Mouse (Mus musculus): ENCODE measurements around the gene Phc2.
"Not testable (repeated sequence)": the region's sequence is repeated elsewhere in the genome, so short reads cannot be mapped to it uniquely, and the experiment has no call there.

Gene Phc2

DNA sequence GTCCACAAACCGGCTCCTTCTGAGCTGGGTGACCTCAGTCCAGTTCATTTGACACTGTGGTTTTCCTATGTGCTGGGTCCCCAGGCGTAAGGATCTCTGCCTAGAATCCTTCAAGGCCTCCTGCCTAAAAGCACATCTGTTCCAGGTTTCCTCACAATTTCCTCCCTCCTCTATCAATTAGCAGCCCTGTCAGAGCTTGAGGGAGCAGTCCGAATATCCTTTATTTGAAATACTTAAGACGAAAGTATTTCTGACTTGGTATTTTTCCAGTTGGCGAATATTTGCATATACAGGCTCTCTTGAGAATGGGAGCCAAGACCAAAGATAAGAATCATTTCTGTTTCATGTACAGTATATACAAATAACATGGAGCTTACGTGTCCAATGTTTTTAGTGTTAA is 8.6 kb upstream of the Phc2 start:
- no peak for DNase-seq (ENCODE audit: low spot score in 2 of 2)

DNA sequence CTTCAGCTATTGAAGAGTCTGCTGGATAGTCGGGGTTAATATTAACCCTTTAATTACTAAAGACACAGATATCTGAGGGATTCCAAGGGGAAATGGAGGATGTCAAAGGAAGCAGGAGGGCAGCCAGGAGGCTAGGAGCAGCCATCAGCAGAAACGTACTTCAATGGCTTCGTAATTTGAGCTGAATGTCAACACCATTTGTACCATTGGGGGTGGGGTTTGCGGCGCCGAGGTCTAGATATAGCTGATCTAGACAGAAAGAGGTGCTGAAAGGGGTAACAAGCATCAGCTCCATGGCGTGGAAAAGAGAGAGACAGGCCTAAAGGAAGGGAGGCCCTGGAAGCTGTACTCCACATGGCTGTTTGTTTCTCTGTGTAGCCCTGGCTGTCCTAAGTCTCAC is 7.7 kb upstream of the Phc2 start:
- no peak for DNase-seq (ENCODE audit: low spot score in 2 of 2)

DNA sequence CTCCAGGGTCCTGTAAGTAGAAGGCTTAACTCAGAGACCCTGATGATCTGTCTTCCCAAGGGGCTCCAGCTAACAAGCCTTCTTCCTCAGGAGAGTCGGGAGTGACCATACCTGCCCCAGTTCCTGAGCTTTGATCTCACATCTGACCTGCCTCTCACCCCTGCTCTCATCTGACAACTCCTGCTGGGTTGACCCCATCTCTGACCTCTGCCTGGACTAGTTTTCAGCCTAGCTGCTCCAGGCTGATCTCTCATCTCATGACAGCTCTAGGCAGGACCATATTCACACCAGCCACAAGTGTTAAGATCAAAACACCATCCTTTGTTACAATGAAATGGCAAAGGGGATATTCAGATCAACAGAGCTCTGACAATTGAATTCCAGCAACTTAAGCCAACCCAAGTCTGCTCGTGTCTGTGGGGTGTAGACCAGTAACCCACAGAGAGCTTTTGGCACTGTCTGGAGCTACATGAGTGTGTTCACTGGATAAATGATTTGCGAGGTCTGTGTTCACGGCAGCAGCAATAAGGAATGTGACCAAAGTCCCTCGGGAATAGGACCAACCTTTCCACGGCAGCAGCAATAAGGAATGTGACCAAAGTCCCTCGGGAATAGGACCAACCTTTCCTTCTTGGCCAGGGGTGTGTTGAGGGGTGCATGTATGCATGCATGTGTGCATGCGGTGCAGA is 5.8 kb upstream of the Phc2 start:
- DNase-seq (ENCODE audit: low spot score in 2 of 2): no peak

DNA sequence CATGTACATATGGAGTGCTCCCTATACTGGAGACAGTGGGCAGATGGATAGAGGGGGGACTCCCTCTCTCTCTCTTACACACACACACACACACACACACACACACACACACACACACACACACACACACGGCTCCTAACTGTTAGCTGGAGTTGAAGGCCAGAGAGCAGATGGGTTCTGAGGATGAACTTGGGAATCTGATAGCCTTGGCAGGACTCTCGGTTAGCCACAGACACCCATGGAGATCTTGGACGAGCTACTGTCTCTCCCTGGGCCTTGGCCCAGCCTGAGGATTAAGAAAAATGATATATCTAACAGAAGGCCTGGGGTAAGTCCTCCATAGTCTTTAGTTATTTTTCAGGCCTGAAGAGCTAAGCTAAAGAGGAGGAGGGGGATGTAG is 3.0 kb upstream of the Phc2 start:
- no peak for DNase-seq (ENCODE audit: low spot score in 2 of 2)

DNA sequence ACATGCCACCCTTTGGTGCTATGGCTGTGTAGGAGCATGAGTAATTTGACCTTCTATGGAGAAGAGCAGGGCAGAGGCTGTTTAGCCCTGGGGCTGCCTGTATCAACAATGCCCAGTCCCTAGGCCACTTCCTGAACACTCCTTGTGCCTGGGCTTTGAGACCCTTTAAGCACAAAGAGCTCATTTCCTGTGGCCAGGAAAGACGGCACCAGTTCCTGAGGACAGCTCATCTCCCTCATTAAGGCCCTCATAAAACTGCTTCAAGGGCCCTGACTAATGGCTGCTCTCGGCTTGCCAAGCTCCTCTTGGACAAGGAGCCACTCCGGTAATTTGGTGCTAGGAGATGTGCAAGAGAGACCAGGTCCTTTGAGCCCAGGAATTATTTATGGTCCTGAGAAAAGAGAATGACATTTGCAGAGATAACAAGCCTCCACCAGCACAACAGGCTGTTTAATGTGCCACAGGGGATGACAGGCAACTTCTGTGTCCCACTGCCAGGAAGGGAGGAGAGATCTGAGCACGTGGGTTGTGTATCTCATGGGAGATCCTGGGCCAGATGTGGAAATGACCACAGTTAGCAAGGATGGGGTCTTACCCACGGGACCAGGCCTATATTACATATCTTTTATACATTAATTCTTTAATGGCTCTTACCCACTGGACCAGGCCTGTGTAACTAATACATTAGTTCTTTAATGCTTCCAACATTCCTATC is 1.8 kb upstream of the Phc2 start:
- no peak for DNase-seq (ENCODE audit: low spot score in 2 of 2)

DNA sequence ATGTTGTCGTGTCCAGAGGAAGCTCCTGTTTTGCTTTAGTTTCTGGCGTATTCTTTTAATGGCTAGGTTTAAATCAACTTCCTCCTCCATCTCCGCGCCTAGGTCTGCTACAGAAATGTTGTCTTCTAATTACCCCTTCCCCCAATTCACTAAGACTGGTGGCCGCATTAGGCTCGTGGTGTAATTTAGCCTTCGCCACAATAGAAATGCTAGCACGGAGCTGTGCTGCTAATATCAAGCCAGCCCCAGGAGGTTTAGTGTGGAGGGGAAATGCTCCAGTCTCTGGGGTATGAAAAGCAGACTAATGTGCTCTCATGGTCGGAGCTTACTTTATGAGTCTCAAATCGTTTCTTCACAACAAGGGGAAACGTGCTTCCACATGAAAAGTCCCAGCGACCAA is 944 bp downstream of the Phc2 start:
- no peak for DNase-seq (ENCODE audit: low spot score in 2 of 2)

DNA sequence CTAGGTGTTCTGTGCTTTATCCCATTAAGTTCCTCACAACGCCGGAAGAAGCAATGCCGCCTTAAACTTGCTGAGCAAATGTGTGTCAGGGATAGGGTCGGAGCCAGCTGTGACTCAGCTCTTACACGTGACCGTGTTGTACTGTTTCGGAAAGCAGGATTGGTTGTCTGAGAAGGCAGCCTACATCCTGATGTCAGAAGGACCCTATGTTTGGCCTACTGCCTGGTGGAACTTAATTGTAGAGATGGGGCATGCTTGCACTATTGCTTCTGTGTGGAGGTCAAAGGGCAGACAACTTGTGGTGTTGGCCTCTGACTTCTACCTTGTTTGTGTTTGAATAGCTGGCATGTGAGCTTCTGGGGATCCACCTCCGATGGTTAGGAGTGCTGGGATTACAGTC is 5.7 kb downstream of the Phc2 start:
- DNase-seq (ENCODE audit: low spot score in 2 of 2): no peak

DNA sequence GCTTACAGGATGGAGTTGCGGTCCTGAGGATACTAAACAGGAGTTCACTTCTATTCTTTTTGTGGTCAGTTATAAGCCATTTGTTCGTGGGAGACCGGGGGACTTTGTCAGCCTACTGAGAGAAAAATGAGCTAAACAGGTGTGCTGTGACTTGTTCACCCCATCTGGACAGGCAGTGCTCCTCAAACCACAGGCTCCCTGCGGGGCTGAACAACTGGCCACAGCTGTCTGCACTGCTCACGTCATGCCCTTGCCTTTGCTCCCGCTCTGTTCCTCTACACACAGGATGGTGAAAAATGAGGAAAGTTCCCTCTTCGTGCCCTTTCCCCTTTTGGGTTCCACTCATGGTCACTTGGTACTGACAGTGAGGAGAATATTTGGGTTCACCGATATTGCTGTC is 6.6 kb downstream of the Phc2 start:
- DNase-seq (ENCODE audit: low spot score in 2 of 2): no peak

DNA sequence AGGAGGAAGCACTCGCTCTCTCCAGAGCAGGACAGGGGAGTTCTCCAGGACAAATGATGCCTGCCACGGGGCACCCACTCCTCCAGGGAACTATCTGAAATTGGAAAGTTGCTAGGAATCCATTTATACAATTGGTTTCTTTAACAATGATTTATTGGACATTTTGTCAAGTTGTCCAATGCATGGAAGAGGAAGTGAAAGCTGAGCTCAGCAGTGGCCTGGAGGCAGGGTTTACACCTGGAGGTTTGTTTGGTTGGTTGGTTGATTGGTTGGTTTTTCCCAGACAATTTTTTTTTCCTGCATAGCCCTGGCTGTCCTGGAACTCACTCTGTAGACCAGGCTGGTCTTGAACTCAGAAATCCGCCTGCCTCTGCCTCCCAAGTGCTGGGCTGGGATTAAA is 9.5 kb downstream of the Phc2 start:
- no peak for DNase-seq (ENCODE audit: low spot score in 2 of 2)

DNA sequence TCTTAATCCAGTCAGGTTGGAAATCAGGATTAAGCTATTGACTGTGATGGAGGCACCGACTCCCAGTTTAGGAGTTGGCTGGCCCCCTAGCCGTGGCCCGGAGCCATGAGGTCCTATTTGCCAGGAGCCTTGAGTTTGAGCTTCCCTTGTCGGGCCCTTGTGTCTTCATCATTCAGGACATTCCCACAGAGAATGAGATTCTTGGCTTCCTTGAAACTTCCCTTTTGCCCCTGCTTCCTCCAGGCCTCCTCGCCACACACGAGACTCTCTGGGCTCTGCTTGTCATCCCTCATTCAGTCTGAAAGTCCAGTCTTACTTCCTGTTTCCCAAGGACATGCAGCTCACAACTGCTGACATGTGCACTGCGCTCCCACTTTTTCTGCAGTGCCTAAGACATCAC is 11.9 kb downstream of the Phc2 start:
- not testable (repeated sequence) for DNase-seq (ENCODE audit: low spot score in 2 of 2)

DNA sequence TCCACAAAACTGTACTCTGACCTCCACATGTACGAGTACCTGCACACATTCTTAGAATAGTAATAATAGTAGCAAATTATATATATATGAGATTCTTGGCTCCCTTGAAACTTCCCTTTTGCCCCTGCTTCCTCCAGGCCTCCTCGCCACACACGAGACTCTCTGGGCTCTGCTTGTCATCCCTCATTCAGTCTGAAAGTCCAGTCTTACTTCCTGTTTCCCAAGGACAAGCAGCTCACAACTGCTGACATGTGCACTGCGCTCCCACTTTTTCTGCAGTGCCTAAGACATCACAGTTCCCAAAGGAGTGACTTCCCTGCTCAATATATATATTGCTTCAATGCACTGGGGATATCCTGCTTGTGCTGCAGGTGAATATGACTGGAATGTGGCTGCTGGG is 12.7 kb downstream of the Phc2 start:
- DNase-seq (ENCODE audit: low spot score in 2 of 2): not testable (repeated sequence)

DNA sequence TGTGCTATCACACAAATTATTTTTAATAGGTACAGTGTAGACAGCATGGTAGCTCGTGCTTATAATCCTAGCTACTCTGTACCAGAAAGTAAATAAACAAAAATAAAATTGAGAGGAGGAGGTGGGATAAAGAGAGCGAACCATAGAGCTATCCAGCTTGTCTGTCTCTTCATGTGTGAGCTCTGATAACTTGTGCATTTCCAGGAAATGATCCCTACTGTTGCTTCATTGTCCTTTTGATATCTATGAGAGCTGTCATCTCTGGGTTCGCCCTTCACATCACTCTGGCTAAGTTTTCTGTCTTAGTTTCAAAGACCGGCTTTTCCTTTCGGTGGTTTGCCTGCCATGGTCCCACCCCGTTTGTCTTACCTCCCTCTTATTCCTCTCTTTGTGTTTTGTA is 14.7 kb downstream of the Phc2 start:
- DNase-seq (ENCODE audit: low spot score in 2 of 2): no peak

DNA sequence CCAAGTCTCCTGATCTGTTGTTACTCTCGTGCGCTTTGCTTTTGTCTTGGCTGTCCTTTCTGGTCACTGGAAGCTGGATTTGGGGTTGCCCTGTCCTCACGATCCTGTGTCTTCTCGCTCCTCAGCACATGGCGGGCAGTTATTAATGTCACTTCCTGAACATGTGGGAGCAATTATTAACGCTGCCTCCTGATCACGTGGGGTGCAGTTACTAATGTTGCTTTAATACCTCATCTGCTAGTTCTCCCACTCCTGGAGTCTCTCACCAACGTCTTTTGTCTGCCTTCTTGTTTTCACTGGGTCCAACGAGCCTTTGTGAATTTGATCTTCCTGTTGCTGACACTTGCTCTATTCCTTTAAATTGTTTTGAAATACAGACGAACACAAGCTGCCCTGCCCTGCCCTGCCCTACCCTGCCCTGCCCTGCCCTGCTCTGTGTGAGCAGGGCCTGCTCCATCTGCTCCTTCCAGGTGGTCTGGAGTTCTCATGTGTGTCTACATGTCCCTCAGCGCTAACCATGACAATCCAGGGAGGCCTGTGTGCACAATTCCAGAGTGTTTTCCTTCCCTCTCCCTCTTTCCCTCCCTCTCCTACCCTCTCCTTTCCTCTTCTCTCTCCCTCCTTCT is 16.2 kb downstream of the Phc2 start:
- DNase-seq (ENCODE audit: low spot score in 2 of 2): no peak

DNA sequence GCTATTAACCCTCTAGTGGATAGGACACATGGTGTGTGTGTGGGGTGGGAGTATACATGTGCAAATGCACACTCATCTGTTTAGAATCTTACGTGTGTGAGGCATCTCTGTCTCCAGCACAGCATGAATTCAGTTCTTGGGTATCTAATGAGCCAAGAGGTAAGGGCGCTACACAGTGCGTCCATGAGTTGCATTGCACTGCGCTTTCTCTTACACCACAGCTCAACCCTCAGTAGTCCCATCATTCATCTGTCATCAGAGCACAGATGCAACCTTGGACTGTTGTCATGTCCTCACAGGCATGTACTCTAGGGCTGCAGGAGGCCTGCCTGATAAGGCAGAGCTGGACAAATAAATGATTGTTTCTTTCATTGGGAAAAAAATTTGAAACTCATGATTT is 18.0 kb downstream of the Phc2 start:
- DNase-seq (ENCODE audit: low spot score in 2 of 2): no peak

DNA sequence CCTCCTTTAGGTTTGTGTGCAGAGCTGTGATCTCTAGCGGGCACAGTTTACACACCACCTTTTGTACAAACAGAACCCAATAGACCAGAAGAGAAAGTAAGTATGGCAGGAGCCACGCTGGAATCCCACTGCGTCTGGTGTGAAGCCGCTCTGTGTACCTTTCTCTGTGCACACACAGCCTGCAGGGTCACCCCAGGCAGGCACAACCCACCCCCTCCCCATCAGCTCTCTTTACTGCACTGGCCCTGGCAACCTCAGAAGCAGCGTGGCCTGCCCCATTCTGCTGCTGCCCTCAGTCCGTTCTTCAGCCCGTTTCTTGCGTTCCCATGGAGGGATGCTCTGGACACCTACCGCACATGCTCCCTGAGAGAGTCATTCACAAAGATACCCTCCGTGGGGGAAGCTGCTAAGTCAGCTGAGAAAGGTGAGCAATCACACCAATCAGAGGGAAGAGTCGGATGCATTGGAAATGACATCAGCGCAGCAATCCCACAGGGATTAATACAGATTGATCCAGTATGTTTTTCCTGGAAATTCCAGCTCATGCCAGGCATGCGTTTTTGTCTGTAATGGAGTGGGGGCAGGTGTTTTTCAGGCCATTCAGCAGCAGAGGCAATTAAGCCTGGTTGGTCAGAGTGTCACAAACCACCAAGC is 24.2 kb downstream of the Phc2 start:
- DNase-seq (ENCODE audit: low spot score in 2 of 2): no peak

DNA sequence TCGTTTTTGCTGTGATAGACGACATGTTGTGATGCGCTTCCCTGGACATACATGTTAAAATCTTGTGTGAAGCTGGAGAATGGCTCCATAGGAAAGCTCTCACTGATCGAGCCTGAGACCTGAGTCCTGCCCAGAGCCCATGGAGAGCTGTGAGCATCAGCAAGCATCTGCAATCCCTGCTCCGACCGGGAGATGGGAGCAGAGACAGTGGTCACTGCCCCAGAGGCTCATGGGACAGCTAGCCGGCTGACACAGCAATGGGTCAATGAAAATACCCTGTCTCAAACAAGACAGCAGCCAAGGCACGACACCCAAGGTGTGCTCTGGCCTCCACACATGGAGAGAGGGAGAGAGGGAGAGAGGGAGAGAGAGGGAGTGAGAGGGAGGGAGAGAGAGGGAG is 26.6 kb downstream of the Phc2 start:
- no peak for DNase-seq (ENCODE audit: low spot score in 2 of 2)

DNA sequence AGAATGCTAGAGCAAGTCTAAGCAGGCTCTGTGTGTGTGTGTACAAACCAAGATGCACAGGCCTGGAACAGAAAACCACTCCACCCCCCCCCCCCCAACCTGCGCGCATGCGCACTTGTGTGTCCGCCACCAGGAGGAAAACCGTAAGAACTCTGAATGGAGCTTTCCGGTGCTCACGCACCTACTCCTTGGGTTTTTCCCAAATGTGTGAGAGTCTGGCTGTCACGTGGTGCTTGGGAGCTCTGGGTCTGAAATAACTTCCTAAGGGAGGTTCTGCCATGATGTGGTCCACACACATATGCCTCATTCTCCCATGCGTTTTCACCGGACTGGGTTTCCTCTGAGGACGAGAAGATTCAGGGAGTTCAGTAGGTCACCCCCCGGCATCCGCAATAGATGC is 27.8 kb downstream of the Phc2 start:
- DNase-seq (ENCODE audit: low spot score in 2 of 2): no peak

DNA sequence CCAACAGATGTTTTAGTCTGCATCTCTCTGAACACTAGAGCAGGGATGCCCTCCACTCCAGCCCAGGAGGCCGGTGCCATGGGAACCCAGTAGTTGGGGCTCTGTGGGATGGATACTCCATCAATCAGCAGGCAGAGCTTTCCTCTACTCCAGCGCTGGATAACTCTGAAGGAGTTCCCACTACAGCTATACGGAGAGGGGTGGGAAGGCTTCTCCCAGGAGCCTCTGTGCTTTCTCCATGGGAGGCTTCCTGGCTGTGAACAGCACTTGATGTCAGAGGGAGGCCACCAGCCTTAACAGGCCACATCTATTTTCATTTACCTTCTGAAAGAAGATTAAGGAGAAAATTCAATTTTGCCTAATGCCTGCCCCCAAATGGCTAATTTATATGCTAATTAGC is 29.2 kb downstream of the Phc2 start:
- no peak for DNase-seq (ENCODE audit: low spot score in 2 of 2)

DNA sequence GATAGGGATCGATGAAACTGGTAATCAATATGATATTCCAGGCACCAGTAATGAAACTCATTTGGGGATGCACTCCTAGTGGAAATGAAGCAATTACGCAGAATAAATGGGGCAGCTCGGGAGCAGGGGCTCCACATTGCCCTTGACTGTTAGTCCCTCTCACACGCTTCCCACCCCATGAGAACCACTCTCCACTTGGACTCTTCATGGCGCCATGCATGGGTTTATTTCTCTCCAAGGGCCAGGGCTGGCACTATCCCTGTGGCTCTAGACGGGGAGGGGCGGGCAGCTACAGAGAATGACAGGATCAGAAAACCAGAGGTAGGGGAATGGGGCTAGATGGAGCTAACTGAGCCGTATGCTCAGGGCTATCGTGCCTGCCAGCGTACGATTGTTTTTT is 29.6 kb downstream of the Phc2 start:
- DNase-seq (ENCODE audit: low spot score in 2 of 2): no peak

DNA sequence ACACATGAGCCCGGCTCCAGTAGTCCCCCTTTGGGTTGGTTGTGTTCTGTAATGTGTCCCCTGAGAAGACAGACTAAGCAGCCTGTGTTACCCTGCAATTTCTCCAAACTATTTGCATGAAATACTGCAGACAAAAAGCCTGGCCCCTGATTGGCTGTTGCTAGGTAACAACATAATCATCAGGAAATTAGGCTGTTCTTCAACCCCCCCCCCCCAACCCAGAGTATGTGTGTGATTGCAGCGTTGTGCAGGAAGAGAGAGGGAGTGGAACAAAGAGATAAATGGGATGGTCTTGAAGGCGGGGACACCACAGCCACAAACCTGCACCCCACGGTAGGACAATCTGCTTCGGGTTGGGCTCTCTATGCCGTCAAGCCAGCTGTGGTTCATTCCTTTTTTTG is 34.0 kb downstream of the Phc2 start:
- DNase-seq (ENCODE audit: low spot score in 2 of 2): no peak

DNA sequence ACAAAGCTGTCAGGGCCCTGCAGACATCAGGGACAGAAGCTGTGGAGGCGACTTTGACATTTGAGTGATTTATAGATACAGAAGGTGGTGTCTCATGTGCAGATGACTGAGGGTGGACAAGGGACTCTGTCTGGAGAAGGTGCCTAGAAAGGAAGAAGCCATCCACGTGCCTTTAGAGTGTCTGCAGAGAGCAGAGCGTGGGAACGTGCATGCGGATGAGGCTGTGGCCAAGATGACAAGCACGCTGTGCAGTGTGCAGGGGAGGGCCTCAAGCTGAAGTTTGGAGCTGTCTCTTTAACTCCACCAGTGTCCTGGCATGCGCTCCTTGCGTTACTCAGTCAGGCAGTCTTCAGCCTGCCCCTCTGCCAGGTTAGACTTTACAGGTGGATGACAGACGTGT is 34.5 kb downstream of the Phc2 start:
- DNase-seq (ENCODE audit: low spot score in 2 of 2): no peak

DNA sequence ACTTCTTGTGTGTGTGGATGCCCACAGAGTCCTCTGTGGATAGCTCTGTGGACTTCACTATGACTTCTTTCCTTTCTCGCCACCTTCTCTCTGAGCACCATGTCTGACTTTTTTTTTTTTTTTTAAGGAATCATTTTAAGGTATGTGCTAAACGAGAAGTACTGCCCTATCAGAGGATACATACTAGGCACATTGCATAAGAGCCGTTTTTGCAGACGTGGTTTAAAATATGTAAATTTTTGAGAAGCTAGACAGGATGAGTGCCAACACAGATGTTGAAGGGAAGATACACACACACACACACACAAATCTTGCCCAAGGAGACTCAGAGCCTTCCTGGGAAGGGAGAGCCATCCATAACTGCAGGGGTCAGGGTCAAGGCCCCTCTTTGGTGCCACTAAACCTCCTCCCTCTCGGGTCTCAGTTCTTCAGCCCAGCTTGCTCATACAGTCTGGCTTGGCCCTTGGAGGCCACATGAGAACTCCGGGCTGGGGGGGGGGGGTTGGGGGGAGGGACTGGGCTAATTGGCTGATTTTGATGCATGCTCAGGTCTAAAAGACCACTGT is 35.3 kb downstream of the Phc2 start:
- DNase-seq (ENCODE audit: low spot score in 2 of 2): no peak

DNA sequence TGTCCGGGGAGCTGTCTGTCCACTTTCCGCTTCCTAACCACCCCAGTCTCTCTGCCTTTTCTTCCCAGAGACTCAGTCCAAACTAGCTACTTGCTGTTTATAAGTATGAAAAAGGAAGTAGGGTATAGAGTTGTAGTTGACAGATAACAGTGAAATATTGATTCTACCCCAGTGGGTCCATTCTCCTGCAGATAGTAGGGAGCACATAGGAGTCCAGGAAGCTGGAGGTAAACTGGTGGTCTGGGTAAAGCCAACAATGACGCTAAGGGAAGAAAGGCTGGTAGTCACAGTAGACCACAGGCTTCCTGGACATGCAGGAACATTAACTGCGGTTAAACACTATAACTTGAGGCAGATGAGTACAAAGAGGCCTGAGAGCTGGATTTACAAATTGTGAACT is 36.7 kb downstream of the Phc2 start:
- DNase-seq (ENCODE audit: low spot score in 2 of 2): no peak
